Mouse (Mus musculus): ENCODE data around the gene Gpr139. TPM values are rescaled to one million over a fixed set of nuclear protein-coding genes. Genes with fewer than 3 reads are reported as not detected.

The Gpr139 gene
- polyA plus RNA-seq (2012; rRNA removed) = 1.1 TPM in 2 replicates

DNA sequence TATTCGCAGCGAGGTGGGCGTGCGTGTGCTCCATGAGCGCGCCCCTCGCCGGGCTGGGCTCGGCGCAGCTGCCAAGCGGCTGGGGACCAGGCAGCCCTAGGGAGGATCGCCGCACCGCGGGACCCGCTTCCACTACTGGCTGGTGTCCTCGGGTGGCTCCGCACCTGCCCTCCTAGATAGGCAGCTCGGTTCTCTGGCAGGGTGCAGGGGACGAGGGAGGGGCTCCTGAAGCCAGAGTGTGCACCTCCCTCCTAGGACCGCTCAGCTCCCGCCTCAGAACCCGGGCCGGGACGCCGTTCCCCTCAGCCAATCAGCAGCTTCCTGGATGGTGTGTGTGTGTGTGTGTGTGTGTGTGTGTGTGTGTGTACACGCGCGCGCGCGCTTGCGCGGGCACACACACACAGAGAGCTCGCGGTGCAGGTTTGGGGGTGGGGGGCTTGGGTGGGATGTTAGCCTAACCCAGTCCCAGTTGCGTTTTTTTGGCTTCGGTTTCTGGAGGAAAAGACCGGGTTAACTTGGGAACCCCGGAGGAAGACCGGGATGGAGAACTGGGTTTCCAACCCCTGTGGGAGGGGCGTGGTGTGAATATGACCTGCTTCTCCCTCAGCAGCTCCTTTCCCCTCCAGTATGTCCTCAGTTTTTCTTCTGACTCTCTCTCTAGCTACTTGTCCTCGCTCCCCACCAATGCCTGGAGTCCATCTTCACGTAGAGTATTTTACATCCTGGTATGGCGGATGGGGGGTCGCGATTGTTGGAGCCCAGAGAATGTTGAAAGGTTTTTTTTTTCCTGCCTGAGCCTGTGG, at the start of gene Gpr139:
TSS of gene Gpr139 (minus strand) at position 263 of the 803 bp plus-strand sequence.

Other genes starting within 250 kb of the Gpr139 start
- 21.1 and 25.1 TPM in 2 replicates for gene Gprc5b, start 189.4 kb downstream of the Gpr139 start, polyA plus RNA-seq (2012; rRNA removed)

Measured in central nervous system, embryonic 11.5 days (tissue).